In the genomic region with DNA sequence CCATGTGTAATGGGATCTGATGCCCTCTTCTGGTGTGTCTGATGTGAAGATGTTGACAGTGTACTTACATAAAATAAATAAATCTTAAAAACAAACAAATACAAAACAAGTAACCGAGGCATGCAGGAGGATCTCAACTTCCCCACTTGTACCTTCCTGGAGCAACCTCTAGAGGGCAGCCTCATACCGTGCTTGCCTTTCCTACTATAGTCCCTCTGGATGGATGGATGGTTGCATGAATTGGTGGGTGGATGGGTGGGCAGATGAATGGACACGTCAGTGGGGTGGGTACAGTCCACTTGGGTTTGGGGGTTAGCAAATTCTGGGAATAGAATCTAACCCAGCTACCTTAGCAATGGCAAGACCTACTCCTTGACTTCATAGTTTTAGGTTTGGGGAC, we compare ENCODE assay signal across 9 mouse cellular contexts. TPM values are rescaled to one million over a fixed set of nuclear protein-coding genes. Genes with fewer than 3 reads are reported as not detected.
A peak's percentile ranks its signal among the peaks of the same experiment; 100 is the strongest.
DNase-seq lines count a peak whose midpoint lies in the region; ATAC-seq and TF ChIP-seq lines count a peak whose summit lies in the region.
"Had no signal": no experiment of that assay in that cellular context is flagged by ENCODE, and none has a peak within 500 bp of the region (broad histone marks: within the 10 kb centered on the region; RNA-seq: fewer than 3 reads in every experiment).

No protein-coding gene starts in this region.

- peak; percentile 89 for TF ChIP-seq CTCF in bone marrow, adult 2 months (IDR thresholded peaks at IDR 0.05; ENCODE audit: control insufficient read depth, insufficient read depth, low read length)

- no peak for ATAC-seq in midbrain, embryonic 13.5 days
- ATAC-seq in granulocyte monocyte progenitor cell, adult 5-6 weeks (replicated peaks; ENCODE audit: poor library complexity, severe bottlenecking) = peak; percentile 63
- 0 out of 2 replicates have a peak, but pooled peaks have one; percentile 47 for ATAC-seq in neural tube, embryonic 13.5 days (ENCODE audit: low read depth)

- H3K27ac ChIP-seq in midbrain, embryonic 10.5 days (replicated peaks) = no peak overlapping the region
- H3K27ac ChIP-seq in midbrain, embryonic 13.5 days = no peak overlapping the region
- no peak overlapping the region for H3K27ac ChIP-seq in bone marrow, adult 2 months (ENCODE audit: control insufficient read depth, insufficient read depth, low read depth, low read length, poor library complexity)
- H3K27ac ChIP-seq in neural tube, embryonic 13.5 days (replicated peaks) = no peak overlapping the region

- H3K27me3 ChIP-seq in midbrain, embryonic 10.5 days (ENCODE audit: low read depth, poor library complexity, severe bottlenecking) = no peaks in the 10 kb centered on the region
- peaks cover 5% of the 10 kb centered on the region; the same call in 1 of the 2 replicates for H3K27me3 ChIP-seq in midbrain, embryonic 13.5 days
- H3K27me3 ChIP-seq in neural tube, embryonic 13.5 days = 0 out of 2 replicates have a peak, but pooled peaks cover 10% of the 10 kb centered on the region

- H3K4me1 ChIP-seq in midbrain, embryonic 10.5 days = no peaks in the 10 kb centered on the region
- H3K4me1 ChIP-seq in midbrain, embryonic 13.5 days (replicated peaks) = no peaks in the 10 kb centered on the region
- no peaks in the 10 kb centered on the region for H3K4me1 ChIP-seq in bone marrow, adult 2 months (ENCODE audit: control insufficient read depth, insufficient read depth, low read length)
- no peaks in the 10 kb centered on the region for H3K4me1 ChIP-seq in neural tube, embryonic 13.5 days (replicated peaks)

- DNase-seq in adrenal gland, adult (ENCODE audit: inconsistent age in 2 of 2, low spot score in 1 of 2) = peak; percentile 58 to 82
- no peak for DNase-seq in adrenal gland, adult 8-10 months
- peak; percentile 51 for DNase-seq in midbrain, embryonic 10.5 days (ENCODE audit: low spot score)
- DNase-seq in layer of hippocampus, postnatal 25 days (ENCODE audit: extremely low spot score in 1 of 2, low spot score in 1 of 2) = peak; percentile 21 to 53

- no peaks in the 10 kb centered on the region for H3K36me3 ChIP-seq in midbrain, embryonic 10.5 days
- no peaks in the 10 kb centered on the region for H3K36me3 ChIP-seq in midbrain, embryonic 13.5 days
- no peaks in the 10 kb centered on the region for H3K36me3 ChIP-seq in neural tube, embryonic 13.5 days

- no peak overlapping the region for H3K4me3 ChIP-seq in midbrain, embryonic 10.5 days
- no peak overlapping the region for H3K4me3 ChIP-seq in midbrain, embryonic 13.5 days (replicated peaks)
- H3K4me3 ChIP-seq in bone marrow, adult 2 months (replicated peaks; ENCODE audit: control insufficient read depth, low read depth, low read length) = no peak overlapping the region
- H3K4me3 ChIP-seq in neural tube, embryonic 13.5 days = no peak overlapping the region

- no peak overlapping the region for H3K4me2 ChIP-seq in midbrain, embryonic 13.5 days (replicated peaks)
- no peak overlapping the region for H3K4me2 ChIP-seq in neural tube, embryonic 13.5 days

- H3K9me3 ChIP-seq in midbrain, embryonic 10.5 days (replicated peaks) = no peaks in the 10 kb centered on the region
- H3K9me3 ChIP-seq in midbrain, embryonic 13.5 days = no peaks in the 10 kb centered on the region
- H3K9me3 ChIP-seq in neural tube, embryonic 13.5 days = no peaks in the 10 kb centered on the region

- no peak for TF ChIP-seq POLR2A in bone marrow, adult 2 months (IDR thresholded peaks at IDR 0.05; ENCODE audit: borderline replicate concordance, control insufficient read depth, low read depth, low read length)

- H3K9ac ChIP-seq in midbrain, embryonic 13.5 days (replicated peaks) = no peak overlapping the region
- no peak overlapping the region for H3K9ac ChIP-seq in neural tube, embryonic 13.5 days

- WGBS in midbrain, embryonic 10.5 days = 17% methylated on average over 3 of the region's 3 CpGs
- 12% methylated on average over 3 of the region's 3 CpGs for WGBS in midbrain, embryonic 13.5 days
- WGBS in bone marrow, adult 2 months = under 1% methylated on average over 3 of the region's 3 CpGs
- WGBS in neural tube, embryonic 13.5 days = 5% methylated on average over 3 of the region's 3 CpGs

RNA-seq across cellular contexts. Expression of a gene that starts 17.9 kb away (rescaled TPM):
- 100 to 1,000 TPM; 227 to 500 (median 292) TPM for total RNA-seq in adrenal gland, adult 8-10 months (2022)
- 534 and 550 TPM in 2 replicates for polyA plus RNA-seq in midbrain, embryonic 10.5 days (2016; fragmentation: Nextera tagmentation; extraction: Ambion mirVana)
- polyA plus RNA-seq in midbrain, embryonic 13.5 days (2015; fragmentation: Nextera tagmentation; extraction: Ambion mirVana) = 423 and 443 TPM in 2 replicates
- polyA plus RNA-seq in bone marrow, adult 2 months (2011; ENCODE audit: insufficient read depth, insufficient read length, low replicate concordance, missing spikeins) = 93.8 and 117 TPM in 2 replicates
- total RNA-seq in granulocyte monocyte progenitor cell, adult 5-6 weeks (2014; fragmentation: Nextera tagmentation) = 618 and 720 TPM in 2 replicates
- total RNA-seq in granulocyte monocyte progenitor cell, adult 5-6 weeks (2017) = 72.3 and 102 TPM in 2 replicates
- 100 to 1,000 TPM; 430 to 475 TPM for total RNA-seq in layer of hippocampus, postnatal 25 days (2021)
- 605 and 642 TPM in 2 replicates for polyA plus RNA-seq in neural tube, embryonic 13.5 days (2015; fragmentation: Nextera tagmentation; extraction: Ambion mirVana)

RNA-seq across cellular contexts. Expression of a gene that starts 18.4 kb away (rescaled TPM):
- total RNA-seq in adrenal gland, adult 8-10 months (2022) = not detected
- polyA plus RNA-seq in midbrain, embryonic 10.5 days (2016; fragmentation: Nextera tagmentation; extraction: Ambion mirVana) = not detected in 2 replicates
- not detected in 2 replicates for polyA plus RNA-seq in midbrain, embryonic 13.5 days (2015; fragmentation: Nextera tagmentation; extraction: Ambion mirVana)
- 7.2 TPM in 1 of 2 replicates, not detected in the other for polyA plus RNA-seq in bone marrow, adult 2 months (2011; ENCODE audit: insufficient read depth, insufficient read length, low replicate concordance, missing spikeins)
- not detected in 2 replicates for total RNA-seq in granulocyte monocyte progenitor cell, adult 5-6 weeks (2014; fragmentation: Nextera tagmentation)
- not detected in 2 replicates for total RNA-seq in granulocyte monocyte progenitor cell, adult 5-6 weeks (2017)
- not detected for total RNA-seq in layer of hippocampus, postnatal 25 days (2021)
- not detected in 2 replicates for polyA plus RNA-seq in neural tube, embryonic 13.5 days (2015; fragmentation: Nextera tagmentation; extraction: Ambion mirVana)
- polyA plus RNA-seq: neural tube, embryonic 14.5 days had no signal

RNA-seq across cellular contexts. Expression of a gene that starts 28.2 kb away (rescaled TPM):
- total RNA-seq in adrenal gland, adult 8-10 months (2022) = 10 to 100 TPM; 53.9 to 60.0 (median 57.0) TPM
- polyA plus RNA-seq in midbrain, embryonic 10.5 days (2016; fragmentation: Nextera tagmentation; extraction: Ambion mirVana) = 25.0 and 27.0 TPM in 2 replicates
- 28.9 and 34.0 TPM in 2 replicates for polyA plus RNA-seq in midbrain, embryonic 13.5 days (2015; fragmentation: Nextera tagmentation; extraction: Ambion mirVana)
- polyA plus RNA-seq in bone marrow, adult 2 months (2011; ENCODE audit: insufficient read depth, insufficient read length, low replicate concordance, missing spikeins) = 16.8 and 26.9 TPM in 2 replicates
- 29.1 and 34.1 TPM in 2 replicates for total RNA-seq in granulocyte monocyte progenitor cell, adult 5-6 weeks (2014; fragmentation: Nextera tagmentation)
- total RNA-seq in granulocyte monocyte progenitor cell, adult 5-6 weeks (2017) = 17.2 and 20.8 TPM in 2 replicates
- total RNA-seq in layer of hippocampus, postnatal 25 days (2021) = 10 to 100 TPM; 51.6 to 58.2 TPM
- 31.5 and 33.0 TPM in 2 replicates for polyA plus RNA-seq in neural tube, embryonic 13.5 days (2015; fragmentation: Nextera tagmentation; extraction: Ambion mirVana)

RNA-seq across cellular contexts. Expression of a gene that starts 40.2 kb away (rescaled TPM):
- not detected for total RNA-seq in adrenal gland, adult 8-10 months (2022)
- not detected in 2 replicates for polyA plus RNA-seq in midbrain, embryonic 10.5 days (2016; fragmentation: Nextera tagmentation; extraction: Ambion mirVana)
- polyA plus RNA-seq in midbrain, embryonic 13.5 days (2015; fragmentation: Nextera tagmentation; extraction: Ambion mirVana) = 0.04 TPM in 1 of 2 replicates, not detected in the other
- not detected in 2 replicates for polyA plus RNA-seq in bone marrow, adult 2 months (2011; ENCODE audit: insufficient read depth, insufficient read length, low replicate concordance, missing spikeins)
- total RNA-seq in granulocyte monocyte progenitor cell, adult 5-6 weeks (2014; fragmentation: Nextera tagmentation) = not detected in 2 replicates
- total RNA-seq in granulocyte monocyte progenitor cell, adult 5-6 weeks (2017) = not detected in 2 replicates
- under 1 TPM; 0.12 to 0.40 TPM for total RNA-seq in layer of hippocampus, postnatal 25 days (2021)
- polyA plus RNA-seq in neural tube, embryonic 13.5 days (2015; fragmentation: Nextera tagmentation; extraction: Ambion mirVana) = not detected in 2 replicates

RNA-seq across cellular contexts. Expression of a gene that starts 58.7 kb away (rescaled TPM):
- total RNA-seq in adrenal gland, adult 8-10 months (2022) = 10 to 100 TPM; 77.6 to 95.6 (median 86.3) TPM
- polyA plus RNA-seq in midbrain, embryonic 10.5 days (2016; fragmentation: Nextera tagmentation; extraction: Ambion mirVana) = 106 and 110 TPM in 2 replicates
- 133 and 142 TPM in 2 replicates for polyA plus RNA-seq in midbrain, embryonic 13.5 days (2015; fragmentation: Nextera tagmentation; extraction: Ambion mirVana)
- polyA plus RNA-seq in bone marrow, adult 2 months (2011; ENCODE audit: insufficient read depth, insufficient read length, low replicate concordance, missing spikeins) = 73.9 and 155 TPM in 2 replicates
- total RNA-seq in granulocyte monocyte progenitor cell, adult 5-6 weeks (2014; fragmentation: Nextera tagmentation) = 88.7 and 94.9 TPM in 2 replicates
- total RNA-seq in granulocyte monocyte progenitor cell, adult 5-6 weeks (2017) = 37.0 and 44.1 TPM in 2 replicates
- total RNA-seq in layer of hippocampus, postnatal 25 days (2021) = 100 to 1,000 TPM in 1 of 2 experiments, 10 to 100 TPM in 1; 99.8 to 103 TPM
- polyA plus RNA-seq in neural tube, embryonic 13.5 days (2015; fragmentation: Nextera tagmentation; extraction: Ambion mirVana) = 129 TPM in 2 replicates
